Mouse (Mus musculus): ENCODE measurements around the gene Dntt. TPM values are rescaled to one million over a fixed set of nuclear protein-coding genes. Genes with fewer than 3 reads are reported as not detected.

Dntt gene
- polyA plus RNA-seq, 1 experiment from 2014 or later, result 0.10 TPM

- no peak overlapping the region for H3K4me3 ChIP-seq
- peaks cover 15% of the 10 kb centered on the region for H3K4me1 ChIP-seq
- no peaks in the 10 kb centered on the region for H3K9me3 ChIP-seq (replicated peaks)
- no peak for ATAC-seq
- WGBS, result 96% methylated on average over 14 of the region's 14 CpGs
- no peak overlapping the region for H3K27ac ChIP-seq
- peaks cover 13% of the 10 kb centered on the region; the same call in 1 of the 2 replicates for H3K27me3 ChIP-seq
- H3K9ac ChIP-seq, result no peak overlapping the region
- H3K36me3 ChIP-seq (ENCODE audit: poor library complexity, severe bottlenecking), result no peaks in the 10 kb centered on the region
- H3K4me2 ChIP-seq, result no peak overlapping the region
These were observed 54.6 kb downstream of the Dntt start for GRCm38 (mm10) chr19:41083646-41084045.

GRCm38 (mm10) chr19:41086289-41086688 lies 57.2 kb downstream of the Dntt start:
- peak; percentile 11; the same call in 1 of the 2 replicates for ATAC-seq
- Histone ChIP-seq H3K27me3 (peaks cover 22% of the 10 kb centered on the region), H3K4me3 (no peak overlapping the region), H3K9me3 (replicated peaks) (no peaks in the 10 kb centered on the region), H3K36me3 (ENCODE audit: poor library complexity, severe bottlenecking) (no peaks in the 10 kb centered on the region), H3K27ac (no peak overlapping the region), H3K9ac (no peak overlapping the region), H3K4me1 (peaks cover 13% of the 10 kb centered on the region), H3K4me2 (no peak overlapping the region)
- WGBS, result 89% methylated on average over 6 of the region's 6 CpGs

- ATAC-seq, result peak; percentile 65
- H3K27me3 ChIP-seq, result peaks cover 22% of the 10 kb centered on the region
- no peak overlapping the region for H3K4me3 ChIP-seq
- H3K9ac ChIP-seq, result no peak overlapping the region
- 12% methylated on average over 2 of the region's 2 CpGs for WGBS
- no peak overlapping the region for H3K4me2 ChIP-seq
- H3K27ac ChIP-seq, result no peak overlapping the region
- no peaks in the 10 kb centered on the region for H3K36me3 ChIP-seq (ENCODE audit: poor library complexity, severe bottlenecking)
- H3K4me1 ChIP-seq, result peaks cover 9% of the 10 kb centered on the region
- H3K9me3 ChIP-seq (replicated peaks), result no peaks in the 10 kb centered on the region
These were observed 57.6 kb downstream of the Dntt start for GRCm38 (mm10) chr19:41086700-41087099.

- Histone ChIP-seq H3K9ac (no peak overlapping the region), H3K4me3 (no peak overlapping the region), H3K27ac (no peak overlapping the region), H3K4me1 (peaks cover 7% of the 10 kb centered on the region), H3K27me3 (peaks cover 22% of the 10 kb centered on the region), H3K36me3 (ENCODE audit: poor library complexity, severe bottlenecking) (no peaks in the 10 kb centered on the region), H3K9me3 (replicated peaks) (no peaks in the 10 kb centered on the region), H3K4me2 (no peak overlapping the region)
- WGBS, result 30% methylated on average over 4 of the region's 4 CpGs
- ATAC-seq, result no peak
These were observed 58.8 kb downstream of the Dntt start for GRCm38 (mm10) chr19:41087901-41088300.

GRCm38 (mm10) chr19:41088491-41088890 lies 59.4 kb downstream of the Dntt start:
- Histone ChIP-seq H3K4me3 (no peak overlapping the region), H3K9me3 (replicated peaks) (no peaks in the 10 kb centered on the region), H3K4me1 (peaks cover 7% of the 10 kb centered on the region), H3K9ac (no peak overlapping the region), H3K4me2 (peak overlapping the region; percentile 25; the same call in 1 of the 2 replicates), H3K27me3 (peaks cover 22% of the 10 kb centered on the region), H3K36me3 (ENCODE audit: poor library complexity, severe bottlenecking) (no peaks in the 10 kb centered on the region), H3K27ac (no peak overlapping the region)
- 43% methylated on average over 18 of the region's 18 CpGs for WGBS
- no peak for ATAC-seq

- Histone ChIP-seq H3K4me1 (peaks cover 7% of the 10 kb centered on the region), H3K9ac (no peak overlapping the region), H3K27ac (no peak overlapping the region), H3K9me3 (replicated peaks) (no peaks in the 10 kb centered on the region), H3K4me2 (no peak overlapping the region), H3K36me3 (ENCODE audit: poor library complexity, severe bottlenecking) (no peaks in the 10 kb centered on the region), H3K27me3 (peaks cover 22% of the 10 kb centered on the region), H3K4me3 (no peak overlapping the region)
- 13% methylated on average over 5 of the region's 5 CpGs for WGBS
- ATAC-seq, result peak; percentile 71
These were observed 60.8 kb downstream of the Dntt start for GRCm38 (mm10) chr19:41089833-41090232.

- Histone ChIP-seq H3K4me1 (peaks cover 7% of the 10 kb centered on the region), H3K4me3 (no peak overlapping the region), H3K27ac (no peak overlapping the region), H3K9ac (no peak overlapping the region), H3K27me3 (peaks cover 22% of the 10 kb centered on the region), H3K36me3 (ENCODE audit: poor library complexity, severe bottlenecking) (no peaks in the 10 kb centered on the region), H3K4me2 (no peak overlapping the region), H3K9me3 (replicated peaks) (no peaks in the 10 kb centered on the region)
- WGBS, result 90% methylated on average over 2 of the region's 2 CpGs
- no peak for ATAC-seq
These were observed 62.8 kb downstream of the Dntt start for GRCm38 (mm10) chr19:41091901-41092300.

- Histone ChIP-seq H3K4me1 (peaks cover 19% of the 10 kb centered on the region), H3K9ac (no peak overlapping the region), H3K4me2 (no peak overlapping the region), H3K9me3 (replicated peaks) (no peaks in the 10 kb centered on the region), H3K27me3 (no peaks in the 10 kb centered on the region), H3K4me3 (no peak overlapping the region), H3K27ac (no peak overlapping the region), H3K36me3 (ENCODE audit: poor library complexity, severe bottlenecking) (no peaks in the 10 kb centered on the region)
- 58% methylated on average over 4 of the region's 4 CpGs for WGBS
- no peak for ATAC-seq
These were observed 68.0 kb downstream of the Dntt start for GRCm38 (mm10) chr19:41097038-41097437.

- WGBS, result 90% methylated on average over 7 of the region's 7 CpGs
- Histone ChIP-seq H3K4me2 (no peak overlapping the region; the same call in 1 of the 2 replicates), H3K4me3 (no peak overlapping the region), H3K27me3 (peaks cover 12% of the 10 kb centered on the region), H3K36me3 (ENCODE audit: poor library complexity, severe bottlenecking) (no peaks in the 10 kb centered on the region), H3K27ac (peak overlapping the region; percentile 74), H3K9ac (no peak overlapping the region), H3K4me1 (peaks cover 19% of the 10 kb centered on the region), H3K9me3 (replicated peaks) (no peaks in the 10 kb centered on the region)
- ATAC-seq, result peak; percentile 67
These were observed 71.8 kb downstream of the Dntt start for GRCm38 (mm10) chr19:41100863-41101262.

- H3K36me3 ChIP-seq (ENCODE audit: poor library complexity, severe bottlenecking), result no peaks in the 10 kb centered on the region
- peaks cover 18% of the 10 kb centered on the region for H3K27me3 ChIP-seq
- ATAC-seq, result peak; percentile 92
- no peak overlapping the region for H3K4me3 ChIP-seq
- 65% methylated on average over 8 of the region's 8 CpGs for WGBS
- no peaks in the 10 kb centered on the region for H3K9me3 ChIP-seq (replicated peaks)
- no peak overlapping the region for H3K9ac ChIP-seq
- H3K27ac ChIP-seq, result peak overlapping the region; percentile 74
- H3K4me2 ChIP-seq, result no peak overlapping the region; the same call in 1 of the 2 replicates
- H3K4me1 ChIP-seq, result peaks cover 19% of the 10 kb centered on the region
These were observed 72.3 kb downstream of the Dntt start for GRCm38 (mm10) chr19:41101390-41101789.

GRCm38 (mm10) chr19:41104922-41105321 lies 75.8 kb downstream of the Dntt start:
- 37% methylated on average over 8 of the region's 8 CpGs for whole genome bisulfite sequencing
- peaks cover 28% of the 10 kb centered on the region for H3K4me1 ChIP-seq
- H3K4me2 ChIP-seq, result no peak overlapping the region
- ATAC-seq, result no peak
- no peak overlapping the region for H3K9ac ChIP-seq
- H3K4me3 ChIP-seq, result no peak overlapping the region
- H3K27me3 ChIP-seq, result peaks cover 27% of the 10 kb centered on the region
- H3K9me3 ChIP-seq (replicated peaks), result no peaks in the 10 kb centered on the region
- no peak overlapping the region for H3K27ac ChIP-seq
- H3K36me3 ChIP-seq (ENCODE audit: poor library complexity, severe bottlenecking), result no peaks in the 10 kb centered on the region

- H3K9ac ChIP-seq, result no peak overlapping the region
- no peak overlapping the region for H3K27ac ChIP-seq
- no peak overlapping the region for H3K4me2 ChIP-seq
- peaks cover 24% of the 10 kb centered on the region for H3K4me1 ChIP-seq
- H3K4me3 ChIP-seq, result no peak overlapping the region
- 72% methylated on average over 8 of the region's 8 CpGs for WGBS
- H3K27me3 ChIP-seq, result peaks cover 40% of the 10 kb centered on the region
- no peak for ATAC-seq
- no peaks in the 10 kb centered on the region for H3K36me3 ChIP-seq (ENCODE audit: poor library complexity, severe bottlenecking)
- H3K9me3 ChIP-seq (replicated peaks), result no peaks in the 10 kb centered on the region
These were observed 78.5 kb downstream of the Dntt start for GRCm38 (mm10) chr19:41107530-41107929.

- no peak for ATAC-seq
- peak overlapping the region; percentile 59; the same call in 1 of the 2 replicates for H3K27ac ChIP-seq
These were observed 79.6 kb downstream of the Dntt start for GRCm38 (mm10) chr19:41108666-41109065.

More at GRCm38 (mm10) chr19:41108666-41109065, 79.6 kb downstream of the Dntt start:
- Histone ChIP-seq H3K9ac (no peak overlapping the region), H3K4me1 (peaks cover 34% of the 10 kb centered on the region), H3K36me3 (ENCODE audit: poor library complexity, severe bottlenecking) (no peaks in the 10 kb centered on the region), H3K9me3 (replicated peaks) (no peaks in the 10 kb centered on the region), H3K27me3 (peaks cover 40% of the 10 kb centered on the region), H3K4me3 (no peak overlapping the region), H3K4me2 (peak overlapping the region; percentile 22)
- WGBS, result 63% methylated on average over 7 of the region's 7 CpGs

Data from forebrain, embryonic 13.5 days (tissue).